In genomic region chr4:116649411-116649810, GRCm38 (mm10) we compare ENCODE assay signal across 9 mouse cellular contexts. TPM values are rescaled to one million over a fixed set of nuclear protein-coding genes. Genes with fewer than 3 reads are reported as not detected.
DNase-seq lines count a peak whose midpoint lies in the region; ATAC-seq and TF ChIP-seq lines count a peak whose summit lies in the region.
"Had no signal": no experiment of that assay in that cellular context is flagged by ENCODE, and none has a peak within 500 bp of the region (broad histone marks: within the 10 kb centered on the region; RNA-seq: fewer than 3 reads in every experiment).

No protein-coding gene starts in this region.

- TF ChIP-seq CTCF in forebrain, postnatal 0 days (IDR thresholded peaks at IDR 0.05; ENCODE audit: low read depth) = no peak

- H3K9ac ChIP-seq in lung, embryonic 15.5 days = no peak overlapping the region
- H3K9ac ChIP-seq in forebrain, postnatal 0 days = no peak overlapping the region
- no peak overlapping the region for H3K9ac ChIP-seq in liver, embryonic 12.5 days
- H3K9ac ChIP-seq in stomach, embryonic 16.5 days (ENCODE audit: low read length) = no peak overlapping the region

- H3K27ac ChIP-seq in lung, embryonic 15.5 days = no peak overlapping the region
- no peak overlapping the region for H3K27ac ChIP-seq in forebrain, postnatal 0 days (ENCODE audit: low read depth, low read length)
- H3K27ac ChIP-seq in liver, embryonic 12.5 days = no peak overlapping the region
- no peak overlapping the region for H3K27ac ChIP-seq in stomach, embryonic 16.5 days (ENCODE audit: low read length)

- 98% methylated on average over 2 of the region's 2 CpGs for WGBS in lung, embryonic 15.5 days
- WGBS in forebrain, postnatal 0 days = 97% methylated on average over 2 of the region's 2 CpGs
- 82% methylated on average over 2 of the region's 2 CpGs for WGBS in liver, embryonic 12.5 days (ENCODE audit: insufficient replicate concordance)
- WGBS in stomach, embryonic 16.5 days = 93% methylated on average over 2 of the region's 2 CpGs

- intact Hi-C loops in left cerebral cortex, postnatal 4 days (cut with DNase I) = no loop called here

- H3K36me3 ChIP-seq in lung, embryonic 15.5 days = peaks cover 33% of the 10 kb centered on the region
- H3K36me3 ChIP-seq in forebrain, postnatal 0 days (ENCODE audit: insufficient read depth) = peaks cover 4% of the 10 kb centered on the region
- H3K36me3 ChIP-seq in liver, embryonic 12.5 days = peaks cover 51% of the 10 kb centered on the region
- H3K36me3 ChIP-seq in stomach, embryonic 16.5 days (ENCODE audit: control insufficient read depth, insufficient read depth, low read length) = no peaks in the 10 kb centered on the region

- H3K27me3 ChIP-seq in lung, embryonic 15.5 days = no peaks in the 10 kb centered on the region
- H3K27me3 ChIP-seq in forebrain, postnatal 0 days (ENCODE audit: insufficient read depth, low read length) = no peaks in the 10 kb centered on the region
- H3K27me3 ChIP-seq in liver, embryonic 12.5 days (replicated peaks) = no peaks in the 10 kb centered on the region
- no peaks in the 10 kb centered on the region for H3K27me3 ChIP-seq in stomach, embryonic 16.5 days (ENCODE audit: control insufficient read depth, insufficient read depth, low read length)

- DNase-seq in lung, postnatal 10 days = no peak
- DNase-seq in forebrain, postnatal 0 days = no peak
- no peak for DNase-seq in left cerebral cortex, postnatal 4 days
- no peak for DNase-seq in thymus, postnatal 10 days (ENCODE audit: low spot score in 2 of 2)
- DNase-seq in right cerebral cortex, adult 18-20 months = no peak
- DNase-seq: retina, postnatal 1 day had no signal

- H3K4me1 ChIP-seq in lung, embryonic 15.5 days = peaks cover 24% of the 10 kb centered on the region
- H3K4me1 ChIP-seq in forebrain, postnatal 0 days (ENCODE audit: insufficient read depth) = peaks cover 19% of the 10 kb centered on the region
- peaks cover 44% of the 10 kb centered on the region for H3K4me1 ChIP-seq in liver, embryonic 12.5 days
- H3K4me1 ChIP-seq in stomach, embryonic 16.5 days (ENCODE audit: control insufficient read depth, insufficient read depth, low read length) = peaks cover 20% of the 10 kb centered on the region

- no peak for ATAC-seq in lung, embryonic 15.5 days (ENCODE audit: borderline replicate concordance, extremely low read depth, low FRiP score, low TSS enrichment)
- ATAC-seq in forebrain, postnatal 0 days = no peak
- ATAC-seq in liver, embryonic 12.5 days = no peak
- no peak for ATAC-seq in stomach, embryonic 16.5 days (ENCODE audit: insufficient read depth, low FRiP score)

- peak overlapping the region; percentile 61 for H3K4me2 ChIP-seq in lung, embryonic 15.5 days
- peak overlapping the region; percentile 60; the same call in 1 of the 2 replicates for H3K4me2 ChIP-seq in forebrain, postnatal 0 days (ENCODE audit: low read depth)
- H3K4me2 ChIP-seq in liver, embryonic 12.5 days = peak overlapping the region; percentile 67
- H3K4me2 ChIP-seq in stomach, embryonic 16.5 days (ENCODE audit: low read depth, low read length) = peak overlapping the region; percentile 89

- no peak overlapping the region; the same call in 1 of the 2 replicates for H3K4me3 ChIP-seq in lung, embryonic 15.5 days
- H3K4me3 ChIP-seq in forebrain, postnatal 0 days (ENCODE audit: low read depth, low read length) = no peak overlapping the region
- H3K4me3 ChIP-seq in liver, embryonic 12.5 days = peak overlapping the region; percentile 75; the same call in 1 of the 2 replicates
- H3K4me3 ChIP-seq in stomach, embryonic 16.5 days (replicated peaks; ENCODE audit: low read length) = 0 out of 2 replicates have a peak overlapping the region, but pooled peaks have one; percentile 9

- no peaks in the 10 kb centered on the region for H3K9me3 ChIP-seq in lung, embryonic 15.5 days
- H3K9me3 ChIP-seq in forebrain, postnatal 0 days (ENCODE audit: low read length) = no peaks in the 10 kb centered on the region
- no peaks in the 10 kb centered on the region for H3K9me3 ChIP-seq in liver, embryonic 12.5 days (replicated peaks)
- H3K9me3 ChIP-seq in stomach, embryonic 16.5 days (replicated peaks; ENCODE audit: control insufficient read depth, low read length) = no peaks in the 10 kb centered on the region

RNA-seq across cellular contexts. Expression of gene Akr1a1, which starts 2.1 kb away (rescaled TPM):
- polyA plus RNA-seq in lung, embryonic 15.5 days (2015; fragmentation: Nextera tagmentation; extraction: Ambion mirVana) = 820 and 831 TPM in 2 replicates
- 596 and 675 TPM in 2 replicates for total RNA-seq in forebrain, postnatal 0 days (2014; rRNA removed)
- polyA plus RNA-seq in forebrain, postnatal 0 days (2015; fragmentation: Nextera tagmentation; extraction: Ambion mirVana) = 908 and 1,057 TPM in 2 replicates
- 281 and 287 TPM in 2 replicates for polyA plus RNA-seq in liver, embryonic 12.5 days (2016; fragmentation: Nextera tagmentation; extraction: Ambion mirVana)
- 784 and 808 TPM in 2 replicates for polyA plus RNA-seq in stomach, embryonic 16.5 days (2015; fragmentation: Nextera tagmentation; extraction: Ambion mirVana)
- 100 to 1,000 TPM; 651 to 668 TPM for total RNA-seq in left cerebral cortex, postnatal 4 days (2021)

RNA-seq across cellular contexts. Expression of gene Nasp, which starts 21.7 kb away (rescaled TPM):
- polyA plus RNA-seq in lung, embryonic 15.5 days (2015; fragmentation: Nextera tagmentation; extraction: Ambion mirVana) = 125 and 131 TPM in 2 replicates
- 93.3 and 100 TPM in 2 replicates for total RNA-seq in forebrain, postnatal 0 days (2014; rRNA removed)
- 77.7 and 82.3 TPM in 2 replicates for polyA plus RNA-seq in forebrain, postnatal 0 days (2015; fragmentation: Nextera tagmentation; extraction: Ambion mirVana)
- 95.8 and 97.3 TPM in 2 replicates for polyA plus RNA-seq in liver, embryonic 12.5 days (2016; fragmentation: Nextera tagmentation; extraction: Ambion mirVana)
- polyA plus RNA-seq in stomach, embryonic 16.5 days (2015; fragmentation: Nextera tagmentation; extraction: Ambion mirVana) = 82.4 and 88.5 TPM in 2 replicates
- 100 to 1,000 TPM; 125 to 130 TPM for total RNA-seq in left cerebral cortex, postnatal 4 days (2021)

RNA-seq across cellular contexts. Expression of gene Prdx1, which starts 35.9 kb away (rescaled TPM):
- polyA plus RNA-seq in lung, embryonic 15.5 days (2015; fragmentation: Nextera tagmentation; extraction: Ambion mirVana) = 1,493 and 1,538 TPM in 2 replicates
- total RNA-seq in forebrain, postnatal 0 days (2014; rRNA removed) = 204 and 235 TPM in 2 replicates
- 593 and 661 TPM in 2 replicates for polyA plus RNA-seq in forebrain, postnatal 0 days (2015; fragmentation: Nextera tagmentation; extraction: Ambion mirVana)
- polyA plus RNA-seq in liver, embryonic 12.5 days (2016; fragmentation: Nextera tagmentation; extraction: Ambion mirVana) = 916 and 985 TPM in 2 replicates
- polyA plus RNA-seq in stomach, embryonic 16.5 days (2015; fragmentation: Nextera tagmentation; extraction: Ambion mirVana) = 1,350 and 1,396 TPM in 2 replicates
- 100 to 1,000 TPM; 170 to 191 TPM for total RNA-seq in left cerebral cortex, postnatal 4 days (2021)

RNA-seq across cellular contexts. Expression of gene Ccdc17, which starts 53.0 kb away (rescaled TPM):
- polyA plus RNA-seq in lung, embryonic 15.5 days (2015; fragmentation: Nextera tagmentation; extraction: Ambion mirVana) = 6.3 and 9.1 TPM in 2 replicates
- total RNA-seq in forebrain, postnatal 0 days (2014; rRNA removed) = 2.8 and 5.7 TPM in 2 replicates
- polyA plus RNA-seq in forebrain, postnatal 0 days (2015; fragmentation: Nextera tagmentation; extraction: Ambion mirVana) = 3.3 and 3.9 TPM in 2 replicates
- 1.5 and 1.9 TPM in 2 replicates for polyA plus RNA-seq in liver, embryonic 12.5 days (2016; fragmentation: Nextera tagmentation; extraction: Ambion mirVana)
- polyA plus RNA-seq in stomach, embryonic 16.5 days (2015; fragmentation: Nextera tagmentation; extraction: Ambion mirVana) = 4.0 and 4.4 TPM in 2 replicates
- 1 to 10 TPM; 2.4 to 3.9 TPM for total RNA-seq in left cerebral cortex, postnatal 4 days (2021)

RNA-seq across cellular contexts. Expression of gene Mmachc, which starts 58.8 kb away (rescaled TPM):
- 24.7 and 24.9 TPM in 2 replicates for polyA plus RNA-seq in lung, embryonic 15.5 days (2015; fragmentation: Nextera tagmentation; extraction: Ambion mirVana)
- total RNA-seq in forebrain, postnatal 0 days (2014; rRNA removed) = 19.6 and 23.0 TPM in 2 replicates
- polyA plus RNA-seq in forebrain, postnatal 0 days (2015; fragmentation: Nextera tagmentation; extraction: Ambion mirVana) = 16.4 and 21.9 TPM in 2 replicates
- 17.5 and 18.9 TPM in 2 replicates for polyA plus RNA-seq in liver, embryonic 12.5 days (2016; fragmentation: Nextera tagmentation; extraction: Ambion mirVana)
- 19.4 and 21.1 TPM in 2 replicates for polyA plus RNA-seq in stomach, embryonic 16.5 days (2015; fragmentation: Nextera tagmentation; extraction: Ambion mirVana)
- 10 to 100 TPM; 14.7 to 15.7 TPM for total RNA-seq in left cerebral cortex, postnatal 4 days (2021)

Comparison
In these comparisons a context has a peak if more than half of its experiments do, and no peak if none do; other contexts are left out.
1. H3K4me3 ChIP-seq: peak in liver, embryonic 12.5 days (single experiment) and stomach, embryonic 16.5 days (single experiment); none in lung, embryonic 15.5 days (single experiment) and forebrain, postnatal 0 days (single experiment).
2. Peak in every context shown above with its lines, with median percentiles within 50 percentile points of each other: H3K4me2 ChIP-seq.